Mouse (Mus musculus) limb, embryonic 14.5 days (tissue): ENCODE data around the gene Zfp592. TPM values are rescaled to one million over a fixed set of nuclear protein-coding genes. Genes with fewer than 3 reads are reported as not detected.

Experiments
- ATAC-seq: fragments of 200-750 bp; cut with Nextera tagmentation; 2 replicates; pipeline ENCODE4 v1.8.0; 2017; ENCODE audit warnings: low read depth, moderate number of reproducible peaks, moderate TSS enrichment; ENCODE audit not compliant: low FRiP score
- DNase-seq: peaks from one replicate; pipeline ENCODE4 v3.0.0-alpha.2; 2015; ENCODE audit warnings: low spot score
- H3K27ac ChIP-seq: fragments of 300-500 bp; sonication (generic); replicated peaks from 2 replicates; pipeline ENCODE4 v1.5.1; 2014; ENCODE audit warnings: low read depth, mild to moderate bottlenecking, low read length, moderate library complexity, mixed read lengths
- H3K27me3 ChIP-seq: fragments of 300-500 bp; sonication (generic); 2 replicates; pipeline ENCODE4 v1.6.1; 2014; ENCODE audit warnings: low read length, mixed read lengths; ENCODE audit not compliant: control insufficient read depth, insufficient read depth
- H3K36me3 ChIP-seq: fragments of 300-500 bp; sonication (generic); 2 replicates; pipeline ENCODE4 v1.6.1; 2014; ENCODE audit warnings: mild to moderate bottlenecking, low read length, moderate library complexity, mixed read lengths; ENCODE audit not compliant: control insufficient read depth, insufficient read depth
- H3K4me1 ChIP-seq: fragments of 300-500 bp; sonication (generic); 2 replicates; pipeline ENCODE4 v1.6.1; 2014; ENCODE audit warnings: antibody characterized with exemption, low read length, mixed read lengths; ENCODE audit not compliant: control insufficient read depth, insufficient read depth
- H3K4me2 ChIP-seq: fragments of 300-500 bp; sonication (generic); replicated peaks from 2 replicates; pipeline ENCODE4 v1.6.1; 2014; ENCODE audit warnings: low read depth, mild to moderate bottlenecking, low read length, moderate library complexity; ENCODE audit not compliant: severe bottlenecking
- H3K4me3 ChIP-seq: fragments of 300-500 bp; sonication (generic); replicated peaks from 2 replicates; pipeline ENCODE4 v1.5.1; 2014; ENCODE audit warnings: low read length
- H3K9ac ChIP-seq: fragments of 300-500 bp; sonication (generic); 2 replicates; pipeline ENCODE4 v1.6.1; 2014; ENCODE audit warnings: mild to moderate bottlenecking, low read depth, low read length, moderate library complexity; ENCODE audit not compliant: severe bottlenecking
- H3K9me3 ChIP-seq: fragments of 300-500 bp; sonication (generic); 2 replicates; pipeline ENCODE4 v1.6.1; 2016; ENCODE audit warnings: low read length; ENCODE audit not compliant: control insufficient read depth
- POLR2A ChIP-seq: fragments of 200-500 bp; IDR thresholded peaks from 2 replicates; pipeline ENCODE4 v1.8.0; 2012; ENCODE audit warnings: inconsistent platforms, mild to moderate bottlenecking, moderate library complexity, borderline replicate concordance; ENCODE audit not compliant: insufficient read depth, insufficient read length; ENCODE audit errors: extremely low read depth
- WGBS: fragments of 180-500 bp; shearing (Covaris S2); extraction: QIAGEN DNeasy Blood & Tissue Kit; methylation state at CpG from one replicate; pipeline ENCODE4 v1.1.7; 2014; 5-methylcytosine and 5-hydroxymethylcytosine counted together
- polyA plus RNA-seq, 2 experiments: library from polyadenylated mRNA; depleted of rRNA in 1 of 2; stranded (reverse) in 1 of 2; unstranded in 1 of 2; fragments of >200 nt; fragmentation: Nextera tagmentation in 1 of 2; extraction: Ambion mirVana in 1 of 2; gene quantifications; 2 replicates each; pipeline versions ENCODE4 v1.2.1 to v1.2.3; 2012 to 2014

The Zfp592 gene
- polyA plus RNA-seq, 2 experiments = 13.7 to 24.3 TPM

- Histone ChIP-seq H3K9me3 (peaks cover 3% of the 10 kb centered on the region; the same call in 1 of the 2 replicates), H3K4me3 (no peak overlapping the region), H3K36me3 (no peaks in the 10 kb centered on the region), H3K9ac (no peak overlapping the region), H3K4me2 (no peak overlapping the region), H3K4me1 (peaks cover 6% of the 10 kb centered on the region; the same call in 1 of the 2 replicates), H3K27me3 (no peaks in the 10 kb centered on the region), H3K27ac (no peak overlapping the region)
- DNase-seq = no peak
- no peak for ATAC-seq
- TF ChIP-seq POLR2A = no peak
- 82% methylated on average over 5 of the region's 5 CpGs for WGBS
These were observed 79.8 kb downstream of the Zfp592 start for GRCm38 (mm10) chr7:81073273-81073672.

- no peak overlapping the region for H3K9ac ChIP-seq
- peaks cover 6% of the 10 kb centered on the region; the same call in 1 of the 2 replicates for H3K4me1 ChIP-seq
- TF ChIP-seq POLR2A = no peak
- peaks cover 3% of the 10 kb centered on the region; the same call in 1 of the 2 replicates for H3K9me3 ChIP-seq
- no peak overlapping the region for H3K4me2 ChIP-seq
- ATAC-seq (peak; percentile 23; the same call in 1 of the 2 replicates), DNase-seq (no peak)
- H3K4me3 ChIP-seq = no peak overlapping the region
- H3K36me3 ChIP-seq = no peaks in the 10 kb centered on the region
- H3K27me3 ChIP-seq = no peaks in the 10 kb centered on the region
- WGBS = 37% methylated on average over 9 of the region's 9 CpGs
- no peak overlapping the region for H3K27ac ChIP-seq
These were observed 81.1 kb downstream of the Zfp592 start for GRCm38 (mm10) chr7:81074546-81074945.

GRCm38 (mm10) chr7:81075299-81075698 lies 81.8 kb downstream of the Zfp592 start:
- no peak for TF ChIP-seq POLR2A
- H3K27ac ChIP-seq = no peak overlapping the region

GRCm38 (mm10) chr7:81075732-81076131 lies 82.3 kb downstream of the Zfp592 start:
- H3K4me1 ChIP-seq = peaks cover 6% of the 10 kb centered on the region; the same call in 1 of the 2 replicates
- ATAC-seq (no peak), DNase-seq (no peak)
- H3K4me3 ChIP-seq = no peak overlapping the region
- H3K9ac ChIP-seq = no peak overlapping the region
- no peak overlapping the region for H3K4me2 ChIP-seq
- peaks cover 3% of the 10 kb centered on the region; the same call in 1 of the 2 replicates for H3K9me3 ChIP-seq
- TF ChIP-seq POLR2A = no peak
- 84% methylated on average over 5 of the region's 5 CpGs for WGBS
- H3K27me3 ChIP-seq = no peaks in the 10 kb centered on the region
- H3K36me3 ChIP-seq = no peaks in the 10 kb centered on the region
- no peak overlapping the region for H3K27ac ChIP-seq

More at GRCm38 (mm10) chr7:81075299-81075698, 81.8 kb downstream of the Zfp592 start:
- ATAC-seq (no peak), DNase-seq (no peak)
- Histone ChIP-seq H3K4me2 (no peak overlapping the region), H3K4me1 (peaks cover 6% of the 10 kb centered on the region; the same call in 1 of the 2 replicates), H3K4me3 (no peak overlapping the region), H3K36me3 (no peaks in the 10 kb centered on the region), H3K9ac (no peak overlapping the region), H3K27me3 (no peaks in the 10 kb centered on the region), H3K9me3 (peaks cover 3% of the 10 kb centered on the region; the same call in 1 of the 2 replicates)
- WGBS = 56% methylated on average over 7 of the region's 7 CpGs

GRCm38 (mm10) chr7:81077009-81077408 lies 83.5 kb downstream of the Zfp592 start:
- H3K36me3 ChIP-seq = no peaks in the 10 kb centered on the region
- H3K9ac ChIP-seq = no peak overlapping the region
- no peak overlapping the region for H3K4me3 ChIP-seq
- H3K4me2 ChIP-seq = no peak overlapping the region
- ATAC-seq (no peak), DNase-seq (no peak)
- H3K27ac ChIP-seq = no peak overlapping the region
- 63% methylated on average over 6 of the region's 6 CpGs for WGBS
- peaks cover 6% of the 10 kb centered on the region; the same call in 1 of the 2 replicates for H3K4me1 ChIP-seq
- no peak for TF ChIP-seq POLR2A
- H3K27me3 ChIP-seq = no peaks in the 10 kb centered on the region
- peaks cover 3% of the 10 kb centered on the region; the same call in 1 of the 2 replicates for H3K9me3 ChIP-seq

GRCm38 (mm10) chr7:81078740-81079139 lies 85.3 kb downstream of the Zfp592 start:
- H3K27me3 ChIP-seq = no peaks in the 10 kb centered on the region
- no peaks in the 10 kb centered on the region for H3K36me3 ChIP-seq
- no peak overlapping the region for H3K27ac ChIP-seq
- DNase-seq (peak; percentile 27), ATAC-seq (no peak)
- no peaks in the 10 kb centered on the region for H3K9me3 ChIP-seq
- H3K9ac ChIP-seq = no peak overlapping the region
- H3K4me3 ChIP-seq = no peak overlapping the region
- peaks cover 3% of the 10 kb centered on the region; the same call in 1 of the 2 replicates for H3K4me1 ChIP-seq
- no peak overlapping the region for H3K4me2 ChIP-seq
- TF ChIP-seq POLR2A = no peak
- 79% methylated on average over 6 of the region's 6 CpGs for WGBS
